8 mouse cellular contexts compared by ENCODE assay signal in the genomic region with DNA sequence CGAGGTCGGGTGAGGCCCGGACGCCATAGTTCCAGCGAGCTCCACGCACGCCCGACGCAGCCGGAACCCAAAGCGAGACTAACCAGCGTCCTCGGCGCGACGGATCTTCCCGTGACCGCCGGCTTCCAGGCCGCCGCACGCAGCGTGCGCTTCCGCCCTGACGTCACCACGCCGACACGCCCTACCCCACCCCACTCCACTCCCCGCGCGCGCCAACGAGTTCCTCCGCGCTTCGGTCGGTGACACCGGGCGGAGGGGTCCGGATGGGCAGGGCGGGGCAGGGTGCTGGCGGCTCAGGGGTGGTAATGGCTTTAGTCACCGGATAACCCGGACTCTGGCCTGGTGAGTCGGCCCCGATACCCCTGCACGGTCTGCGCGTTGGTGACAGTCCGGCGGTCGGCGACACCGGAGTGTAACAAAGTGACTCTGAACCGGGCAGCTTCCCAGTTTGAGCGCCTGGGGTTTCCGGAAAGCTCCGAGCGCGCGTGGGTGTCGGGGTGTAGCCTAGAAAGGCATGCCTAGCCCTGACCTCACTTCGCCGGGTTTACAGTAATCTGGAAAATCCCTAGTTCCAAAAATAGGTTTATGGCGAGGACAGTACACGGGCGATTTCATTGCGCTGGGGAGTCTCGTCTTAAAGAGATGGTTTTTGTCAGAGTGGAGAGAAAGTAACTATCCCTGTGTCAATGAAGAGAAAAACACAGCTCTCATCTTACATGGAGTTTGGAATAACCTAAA. TPM values are rescaled to one million over a fixed set of nuclear protein-coding genes. Genes with fewer than 3 reads are reported as not detected.
DNase-seq lines count a peak whose midpoint lies in the region; ATAC-seq and TF ChIP-seq lines count a peak whose summit lies in the region.

Gene Ccnl1 (minus strand): TSS at position 148 of the 738 bp plus-strand sequence.

- under 1% methylated on average over 57 of the region's 70 CpGs for WGBS in lung, embryonic 14.5 days

- H3K4me3 ChIP-seq in lung, embryonic 14.5 days (ENCODE audit: low read depth, low read length): peak within 1 kb of the TSS; percentile 98

- H3K27me3 ChIP-seq in lung, embryonic 14.5 days (ENCODE audit: insufficient read depth, low read length): no peaks in the 10 kb centered on the region

- H3K9ac ChIP-seq in lung, embryonic 14.5 days: peak within 1 kb of the TSS; percentile 99

- peak within 1 kb of the TSS; percentile 100 for H3K27ac ChIP-seq in lung, embryonic 14.5 days (ENCODE audit: low read depth)

- DNase-seq in MN1 (ENCODE audit: low spot score): peak; percentile 98
- DNase-seq in cerebellum, adult 8-10 months: peak; percentile 96
- DNase-seq in forelimb bud, embryonic 11.5 days (ENCODE audit: low read depth, low spot score): peak; percentile 93
- peak; percentile 98 for DNase-seq in heart, postnatal 4 days
- peak; percentile 91 to 94 for DNase-seq in layer of hippocampus, adult 8-10 months (ENCODE audit: low spot score in 2 of 2)
- DNase-seq in lung, embryonic 14.5 days: peak; percentile 97
- DNase-seq in testis, postnatal 14 days (ENCODE audit: low spot score): peak; percentile 95

- TF ChIP-seq CTCF in lung, embryonic 14.5 days (IDR thresholded peaks at IDR 0.05; ENCODE audit: low read depth): no peak

- peak; percentile 96 for ATAC-seq in lung, embryonic 14.5 days (ENCODE audit: insufficient read depth)
- ATAC-seq in neutrophil, adult 5-6 weeks (ENCODE audit: extremely low read depth, insufficient number of reproducible peaks, low FRiP score, poor library complexity, severe bottlenecking): peak; percentile 82

- H3K4me2 ChIP-seq in lung, embryonic 14.5 days: peak within 1 kb of the TSS; percentile 84

- H3K36me3 ChIP-seq in lung, embryonic 14.5 days (ENCODE audit: insufficient read depth): peaks cover 31% of the 10 kb centered on the region

- H3K4me1 ChIP-seq in lung, embryonic 14.5 days (ENCODE audit: insufficient read depth): peaks cover 24% of the 10 kb centered on the region

- no peaks in the 10 kb centered on the region for H3K9me3 ChIP-seq in lung, embryonic 14.5 days (ENCODE audit: low read depth, low read length)

RNA-seq across cellular contexts. Expression of gene Ccnl1, which starts in this region (rescaled TPM):
- 10 to 100 TPM; 43.3 to 49.6 TPM for total RNA-seq in heart, postnatal 4 days (2021)
- total RNA-seq in layer of hippocampus, adult 8-10 months (2022): 10 to 100 TPM; 60.5 to 74.3 (median 61.4) TPM
- polyA plus RNA-seq in lung, embryonic 14.5 days (2014; fragmentation: Nextera tagmentation; extraction: Ambion mirVana): 129 and 135 TPM in 2 replicates
- 413 and 456 TPM in 2 replicates for total RNA-seq in neutrophil, adult 5-6 weeks (2017)

Comparison
In these comparisons a context has a peak if more than half of its experiments do, and no peak if none do; other contexts are left out.
1. Peak in every context shown above with its lines: DNase-seq, ATAC-seq, H3K4me3 ChIP-seq and H3K27ac ChIP-seq.